Mouse (Mus musculus) G1E (cell line): ENCODE results near the gene Panx3.

Source experiments
- CTCF ChIP-seq: IDR thresholded peaks from 2 replicates; pipeline ENCODE4 v1.5.1; 2012; ENCODE audit warnings: low read depth, low read length, inconsistent platforms, mixed read lengths
- TAL1 ChIP-seq: conservative IDR thresholded peaks from 2 replicates; pipeline ENCODE4 v1.6.1; 2012; ENCODE audit warnings: low read depth, low read length, inconsistent platforms, mixed read lengths

DNA sequence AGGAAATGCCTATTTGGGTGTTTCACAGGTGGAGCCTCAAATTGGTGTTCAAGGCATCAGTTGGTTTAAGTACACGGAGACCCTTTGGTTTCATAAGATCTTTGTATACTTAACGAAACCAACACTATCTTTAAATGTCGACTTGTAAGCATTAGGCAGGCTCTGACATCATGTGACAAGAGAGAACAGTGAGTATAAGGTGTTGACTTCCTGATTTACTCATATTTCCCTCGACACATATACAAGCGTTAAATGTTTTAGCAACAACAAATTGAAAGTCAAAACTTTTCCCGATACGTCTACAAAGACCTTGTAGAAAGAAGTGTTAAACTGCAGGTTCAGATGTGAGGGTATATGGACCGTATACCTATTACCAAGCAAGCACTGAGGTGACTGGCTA lies 13.1 kb downstream of the Panx3 start:
- TF ChIP-seq CTCF: no peak
- no peak for TF ChIP-seq TAL1
